Mouse (Mus musculus) adrenal gland, postnatal 36 days (tissue): ENCODE measurements at regions not wholly inside any gene's neighbourhood (a gene's known extent, or its start where the extent isn't known, plus 50 kb on each side); places are given as distances from the start of the nearest gene placed in this dataset.
"Not testable (repeated sequence)": the region's sequence is repeated elsewhere in the genome, so short reads cannot be mapped to it uniquely, and the experiment has no call there.

Source experiments
- DNase-seq, 2 experiments: peaks; one replicate each; pipeline ENCODE4 v3.0.0; 2021; ENCODE audit warnings: mixed read lengths in 1 of 2

DNA sequence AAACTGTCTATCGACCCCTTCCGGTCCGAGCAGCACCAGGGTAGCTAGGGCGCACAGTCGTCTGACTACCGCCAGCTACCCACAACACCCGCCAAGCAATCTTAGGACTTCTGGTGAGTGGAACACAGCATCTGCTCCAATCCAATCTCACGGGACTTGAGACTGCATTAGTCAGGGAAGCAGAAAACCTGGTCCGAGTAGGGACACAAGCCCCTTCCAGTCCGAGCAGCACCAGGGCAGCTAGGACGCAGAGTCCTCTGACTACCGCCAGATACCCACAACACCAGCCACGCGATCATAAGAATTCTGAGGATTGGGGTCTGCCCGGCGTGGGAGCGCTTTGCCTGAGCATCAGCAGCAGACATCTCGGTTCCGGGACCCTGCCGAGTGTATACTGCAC lies 79.6 kb downstream of the Gm10715 start:
- DNase-seq = not testable (repeated sequence)

DNA sequence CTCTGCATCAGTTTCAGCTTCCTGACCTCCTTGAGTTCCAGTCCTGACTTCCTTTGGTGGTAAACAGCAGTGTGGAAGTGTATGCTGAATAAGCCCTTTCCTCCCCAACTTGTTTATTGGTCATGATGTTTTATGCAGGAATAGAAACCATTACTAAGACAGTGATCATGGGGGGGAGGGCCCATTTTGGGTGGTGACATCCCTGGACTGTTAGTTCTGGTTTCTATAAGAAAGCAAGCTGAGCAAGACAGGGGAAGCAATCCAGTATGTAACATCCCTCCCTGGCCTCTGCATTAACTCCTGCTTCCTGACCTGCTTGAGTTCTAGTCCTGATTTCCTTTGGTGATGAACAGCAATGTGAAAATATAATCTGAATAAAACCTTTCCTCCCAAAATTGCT lies 124.5 kb downstream of the Gm10715 start:
- DNase-seq = no peak

DNA sequence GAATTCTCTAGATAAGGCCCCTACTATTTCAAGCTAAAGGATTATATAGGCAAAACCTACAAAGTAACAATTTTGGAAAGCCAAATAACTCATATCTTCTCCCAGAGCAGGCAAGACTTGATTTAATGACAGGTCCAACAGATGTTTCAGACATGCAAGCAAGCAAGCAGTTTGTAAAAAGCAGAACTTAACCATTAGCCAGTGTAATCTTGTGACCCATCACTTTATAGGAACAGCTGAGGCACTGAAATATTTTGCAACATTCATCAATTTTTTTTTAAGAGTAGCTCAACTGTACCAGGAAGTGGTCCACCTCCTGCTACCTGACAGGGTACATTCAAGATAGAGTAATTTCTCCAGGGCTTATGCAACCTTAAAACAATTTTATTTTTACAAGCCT lies 147.7 kb downstream of the Gm10715 start:
- DNase-seq = no peak

DNA sequence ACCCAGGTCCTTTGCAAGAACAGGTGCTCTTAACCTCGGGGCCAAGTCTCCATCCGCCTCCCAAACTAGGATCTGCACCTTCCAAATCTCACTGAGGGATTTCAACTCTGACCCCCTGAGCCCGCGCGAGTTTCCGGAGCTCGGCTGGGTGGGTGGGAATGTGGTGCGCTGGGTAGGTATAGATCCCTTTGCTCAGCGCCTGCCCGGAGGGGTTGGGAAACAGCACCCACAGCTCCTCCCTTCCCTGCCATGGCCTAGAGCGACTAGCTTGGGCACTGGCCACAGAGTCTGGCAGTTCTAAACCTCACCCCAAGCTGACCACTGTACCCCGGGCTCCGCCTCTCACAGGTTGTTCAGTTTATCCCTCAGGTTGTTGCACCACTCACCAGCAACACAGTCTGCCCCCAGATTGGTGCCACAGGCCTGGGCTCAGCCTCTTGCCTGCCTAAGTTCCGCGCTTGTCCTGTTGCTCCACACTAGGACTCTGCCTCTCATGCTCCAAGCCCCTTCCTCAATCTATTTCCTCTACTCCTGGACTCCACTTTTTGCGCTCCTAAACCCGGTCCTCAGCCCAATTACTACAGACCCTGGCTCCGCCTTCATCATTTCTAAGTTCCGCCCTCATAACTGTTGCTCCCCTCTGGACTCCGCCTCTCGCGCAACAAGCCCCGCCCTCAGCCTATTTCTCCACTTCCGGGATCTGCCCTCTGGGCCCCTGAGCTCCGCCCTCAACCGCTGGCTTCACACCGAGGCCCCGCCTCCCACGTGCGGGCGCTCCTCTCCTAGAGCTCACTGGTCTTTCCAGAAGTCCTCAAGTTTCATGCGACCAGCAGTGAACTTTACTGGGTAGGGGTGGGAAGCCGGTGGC lies 135.6 kb upstream of the Alkbh8 start:
- peak; percentile 15 to 42 for DNase-seq

DNA sequence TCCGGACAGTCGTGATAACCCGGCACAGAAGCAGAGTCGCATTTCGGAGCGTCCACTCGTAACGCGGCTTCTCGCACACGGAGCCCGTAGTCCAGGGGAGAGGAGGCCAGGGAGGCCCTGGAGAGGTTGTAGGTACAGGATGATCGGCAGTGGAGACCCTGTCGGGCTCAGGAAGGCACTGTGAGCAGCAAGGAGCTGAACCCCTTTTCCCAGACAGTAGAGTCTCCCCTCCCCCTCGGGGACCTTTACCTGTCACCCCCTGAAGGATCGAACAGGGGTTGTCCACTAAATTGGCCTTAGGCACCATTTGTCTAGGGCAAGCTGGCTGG lies 135.0 kb upstream of the Alkbh8 start:
- DNase-seq = not testable (repeated sequence)

DNA sequence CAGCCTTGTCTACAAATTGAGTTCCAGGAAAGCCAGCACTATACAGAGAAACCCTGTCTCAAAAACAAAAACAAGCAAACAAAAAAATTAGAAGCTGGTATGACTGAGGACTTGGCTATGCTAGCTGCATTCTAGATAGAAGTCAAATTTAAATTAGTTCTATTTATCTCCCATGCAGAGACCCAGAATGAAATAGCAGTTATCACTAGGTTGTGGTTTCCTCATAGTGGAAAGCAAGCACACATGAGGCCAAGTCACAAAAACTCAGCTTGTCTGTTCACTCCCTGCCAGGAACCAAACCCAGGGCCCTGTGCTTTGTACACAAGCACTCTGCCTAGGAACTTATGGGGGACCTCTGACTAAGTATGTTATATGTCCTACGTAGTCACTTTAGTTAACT lies 126.8 kb upstream of the Alkbh8 start:
- DNase-seq = not testable (repeated sequence)

DNA sequence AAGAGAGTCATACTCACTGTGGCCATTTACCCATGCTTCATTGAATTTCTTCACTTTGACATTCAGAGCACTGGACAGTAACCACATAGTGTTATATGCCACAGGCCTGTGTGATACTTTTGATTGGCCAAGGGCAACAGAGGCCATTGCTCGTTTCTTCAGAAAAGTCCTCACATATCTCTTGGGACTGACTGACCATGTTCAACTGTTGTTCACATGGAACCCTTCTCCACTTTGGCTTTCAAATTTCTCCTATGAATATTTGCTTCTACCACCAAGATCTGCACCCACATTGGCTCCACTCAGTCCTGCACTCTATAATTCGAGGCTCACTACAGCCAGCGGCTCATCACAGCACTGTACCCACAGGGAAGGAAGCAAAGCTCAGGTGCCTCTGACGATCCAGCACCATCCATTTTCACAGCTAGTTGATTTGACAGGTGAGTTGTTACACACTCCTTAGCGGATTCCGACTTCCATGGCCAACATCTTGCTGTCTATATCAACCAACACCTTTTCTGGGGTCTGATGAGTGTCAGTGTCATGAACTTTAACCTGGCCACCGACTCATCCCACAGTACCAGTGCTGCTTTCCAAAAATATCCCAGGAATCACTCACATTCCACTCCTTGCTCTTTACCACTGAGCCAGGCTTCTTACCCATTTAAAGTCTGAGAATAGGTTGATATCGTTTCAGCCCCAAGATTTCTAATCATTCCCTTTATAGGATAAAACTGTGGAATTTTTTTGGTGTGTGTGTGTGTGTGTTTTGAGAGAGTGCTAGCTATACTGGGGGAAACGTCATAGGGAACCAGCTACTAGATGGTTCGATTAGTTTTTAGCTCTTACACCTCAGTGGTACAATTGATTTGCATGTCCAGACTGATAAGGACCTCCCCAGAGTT lies 76.3 kb upstream of the Alkbh8 start:
- peak; percentile 52 to 74 for DNase-seq

DNA sequence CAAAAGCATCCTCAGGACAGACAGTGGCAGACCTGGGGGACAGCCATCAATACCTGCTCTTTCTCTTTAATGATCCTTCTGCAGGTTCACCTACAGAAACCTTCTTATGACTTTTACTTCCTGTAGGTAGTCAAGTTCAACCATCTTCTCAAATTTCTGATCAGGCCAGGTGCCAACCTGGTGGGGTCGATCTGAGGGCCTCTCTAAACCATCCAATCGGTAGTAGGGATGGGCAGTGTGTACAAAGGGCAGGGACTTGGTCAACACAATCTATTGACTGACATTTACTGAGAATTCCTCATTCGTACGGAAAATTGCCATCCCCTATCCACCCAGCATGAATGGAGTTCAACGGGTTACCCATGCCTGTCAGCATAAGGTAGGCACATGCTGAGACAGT lies 74.8 kb upstream of the Alkbh8 start:
- DNase-seq = no peak

DNA sequence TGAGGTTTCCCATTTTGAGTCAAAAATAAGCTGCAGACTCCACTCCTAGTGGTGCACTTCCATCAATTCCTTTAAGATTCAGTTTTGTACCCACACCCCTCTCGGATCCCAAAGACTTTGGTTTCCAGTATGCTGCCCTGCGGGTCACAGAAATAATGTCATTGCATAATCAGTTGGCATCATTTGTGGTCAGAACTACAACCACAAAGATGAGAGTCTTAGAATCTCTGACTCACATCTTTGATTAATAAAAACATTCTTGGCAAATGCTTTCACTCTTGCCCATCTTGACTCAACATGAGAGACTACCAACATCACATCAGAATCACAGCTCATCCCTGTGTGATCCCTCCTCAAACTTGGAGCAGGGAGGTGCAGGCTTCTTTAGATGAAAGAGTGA lies 74.1 kb upstream of the Alkbh8 start:
- DNase-seq = no peak

DNA sequence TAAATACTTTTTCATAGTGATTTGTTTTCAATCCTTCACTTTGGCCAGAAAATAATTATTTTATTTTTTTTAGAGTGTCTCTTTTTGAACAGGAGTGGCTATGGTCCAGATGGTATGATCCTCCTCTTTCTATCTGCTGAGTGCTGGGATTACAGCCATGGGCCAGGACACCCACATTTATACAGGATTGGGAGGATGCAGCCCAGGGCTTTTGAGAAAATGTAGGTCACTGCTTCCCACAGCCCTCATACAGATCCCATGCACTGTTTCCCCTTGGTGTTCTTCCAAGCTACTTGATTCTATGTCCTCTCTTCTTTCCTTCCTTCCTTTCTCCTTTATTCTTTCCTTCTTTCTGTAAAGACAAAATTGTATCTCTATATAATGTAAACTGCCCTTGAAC lies 70.5 kb upstream of the Alkbh8 start:
- no peak for DNase-seq

DNA sequence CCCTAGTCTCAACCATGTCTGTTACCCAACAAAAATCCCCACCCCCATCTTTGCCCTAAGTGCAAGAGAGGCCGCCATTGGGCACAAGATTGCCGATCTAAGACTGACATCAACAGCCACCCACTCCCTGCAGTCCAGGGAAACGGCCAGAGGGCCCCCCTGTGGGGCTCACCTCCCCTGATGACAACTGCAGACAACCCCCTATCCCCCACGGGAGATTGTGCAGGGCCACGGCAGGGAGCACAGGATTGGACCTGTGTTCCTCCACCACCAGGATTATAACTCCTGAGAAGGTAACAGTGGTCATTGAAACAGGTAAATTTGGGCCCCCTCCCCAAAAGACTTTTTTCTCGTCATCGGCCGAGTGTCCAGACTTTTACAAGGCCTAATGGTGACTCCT lies 54.4 kb upstream of the Alkbh8 start:
- not testable (repeated sequence) for DNase-seq

DNA sequence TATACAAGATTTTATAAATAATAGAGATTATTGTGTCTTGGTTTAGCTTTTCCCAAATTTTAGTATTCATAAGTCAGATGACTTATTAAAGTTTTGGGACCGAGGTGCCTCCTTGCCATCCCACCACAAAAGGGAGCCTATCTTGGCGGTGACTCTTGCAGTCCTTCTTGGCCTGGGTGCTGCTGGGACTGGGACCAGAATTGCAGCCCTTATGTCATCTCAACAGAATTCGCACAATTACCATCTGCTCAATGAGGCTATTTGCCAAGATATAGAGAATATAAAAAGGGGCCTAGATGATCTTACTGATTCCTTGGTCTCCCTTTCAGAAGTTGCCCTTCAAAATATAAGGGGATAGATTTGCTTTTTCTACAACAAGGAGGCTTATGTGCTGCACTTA lies 53.0 kb upstream of the Alkbh8 start:
- DNase-seq = not testable (repeated sequence)

DNA sequence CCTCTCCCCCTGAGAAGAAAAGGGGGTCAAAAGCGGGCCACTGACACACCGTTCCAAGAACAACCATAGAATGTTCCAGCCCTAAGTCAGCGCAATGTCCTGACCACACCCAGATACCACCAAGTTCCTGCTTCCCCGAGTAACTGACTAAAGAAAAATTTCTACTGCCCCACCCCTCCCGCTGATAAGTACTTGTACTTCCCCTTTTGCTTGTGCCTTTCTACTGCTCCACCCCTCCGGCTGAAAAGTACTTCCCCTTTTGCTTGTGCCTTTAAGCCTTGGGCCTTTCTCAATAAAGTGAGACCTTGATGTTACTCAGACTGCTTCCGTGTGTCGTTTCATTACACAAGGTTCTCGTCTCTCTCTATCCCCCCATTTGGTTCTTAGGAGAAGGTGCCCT lies 51.6 kb upstream of the Alkbh8 start:
- DNase-seq = not testable (repeated sequence)
